17 mouse cellular contexts compared by ENCODE assay signal in genomic region chrX:12644976-12645375, GRCm38 (mm10). TPM values are rescaled to one million over a fixed set of nuclear protein-coding genes. Genes with fewer than 3 reads are reported as not detected.
DNase-seq lines count a peak whose midpoint lies in the region; ATAC-seq and TF ChIP-seq lines count a peak whose summit lies in the region.
"Had no signal": no experiment of that assay in that cellular context is flagged by ENCODE, and none has a peak within 500 bp of the region (broad histone marks: within the 10 kb centered on the region; RNA-seq: fewer than 3 reads in every experiment).

No protein-coding gene starts in this region.

- no peak overlapping the region for H3K4me3 ChIP-seq in layer of hippocampus, adult 2 months
- H3K4me3 ChIP-seq: embryonic facial prominence, embryonic 10.5 days; forebrain, embryonic 10.5 days; heart, embryonic 12.5 days; hindbrain, embryonic 10.5 days had no signal

- TF ChIP-seq CTCF in layer of hippocampus, adult 2 months (conservative IDR thresholded peaks at IDR 0.05): no peak

- peak overlapping the region; percentile 71 for H3K27ac ChIP-seq in layer of hippocampus, adult 2 months
- H3K27ac ChIP-seq: embryonic facial prominence, embryonic 10.5 days; forebrain, embryonic 10.5 days; hindbrain, embryonic 10.5 days had no signal

- DNase-seq in layer of hippocampus, adult 2 months (ENCODE audit: low spot score in 2 of 2): no peak
- DNase-seq in layer of hippocampus, postnatal 14 days (ENCODE audit: low spot score in 2 of 2): no peak
- DNase-seq in MN1 (ENCODE audit: low spot score): peak; percentile 53
- DNase-seq in Muller cell, postnatal 12 days (ENCODE audit: inconsistent ontology term): peak; percentile 3
- DNase-seq in telencephalon, adult 2 months (ENCODE audit: low read depth, low spot score): peak; percentile 13
- DNase-seq: adrenal gland, postnatal 10 days; cerebellum, adult 18-20 months; cerebellum, adult 9-11 months; cerebellum, postnatal 36 days; gastrocnemius, postnatal 10 days; heart, adult 18-20 months had no signal

- no peak for ATAC-seq in erythroid progenitor cell, adult 5-6 weeks (replicated peaks; ENCODE audit: low FRiP score, poor library complexity, severe bottlenecking)
- ATAC-seq: inflammation-experienced regulatory T-cells, adult 6 months had no signal

RNA-seq across cellular contexts. Expression of gene 1810030O07Rik, which starts 28.5 kb away (rescaled TPM):
- 10 to 100 TPM; 16.2 to 20.8 TPM for total RNA-seq in layer of hippocampus, adult 2 months (2021)
- 10 to 100 TPM; 12.4 to 15.6 TPM for total RNA-seq in layer of hippocampus, postnatal 14 days (2021)
- total RNA-seq in erythroid progenitor cell, adult 5-6 weeks (2015; ENCODE audit: low replicate concordance): 20.5 and 26.0 TPM in 2 replicates
- total RNA-seq in erythroid progenitor cell, adult 5-6 weeks (2017; ENCODE audit: low replicate concordance): 8.6 and 16.7 TPM in 2 replicates

RNA-seq across cellular contexts. Expression of gene Atp6ap2, which starts 57.4 kb away (rescaled TPM):
- total RNA-seq in layer of hippocampus, adult 2 months (2021): 100 to 1,000 TPM; 185 to 189 TPM
- total RNA-seq in layer of hippocampus, postnatal 14 days (2021): 100 to 1,000 TPM; 201 to 205 TPM
- 54.8 and 75.5 TPM in 2 replicates for total RNA-seq in erythroid progenitor cell, adult 5-6 weeks (2015; ENCODE audit: low replicate concordance)
- total RNA-seq in erythroid progenitor cell, adult 5-6 weeks (2017; ENCODE audit: low replicate concordance): 52.6 and 54.6 TPM in 2 replicates

Comparison
In these comparisons a context has a peak if more than half of its experiments do, and no peak if none do; other contexts are left out.
1. DNase-seq: peak in MN1 (single experiment), Muller cell, postnatal 12 days (single experiment) and telencephalon, adult 2 months (single experiment); none in layer of hippocampus, adult 2 months (0 of 2) and layer of hippocampus, postnatal 14 days (0 of 2).